Mouse (Mus musculus): ENCODE data around the gene Neurod2. TPM values are rescaled to one million over a fixed set of nuclear protein-coding genes. Genes with fewer than 3 reads are reported as not detected.

The Neurod2 gene
- total RNA-seq, 1 experiment from 2014 or later = not detected

DNA sequence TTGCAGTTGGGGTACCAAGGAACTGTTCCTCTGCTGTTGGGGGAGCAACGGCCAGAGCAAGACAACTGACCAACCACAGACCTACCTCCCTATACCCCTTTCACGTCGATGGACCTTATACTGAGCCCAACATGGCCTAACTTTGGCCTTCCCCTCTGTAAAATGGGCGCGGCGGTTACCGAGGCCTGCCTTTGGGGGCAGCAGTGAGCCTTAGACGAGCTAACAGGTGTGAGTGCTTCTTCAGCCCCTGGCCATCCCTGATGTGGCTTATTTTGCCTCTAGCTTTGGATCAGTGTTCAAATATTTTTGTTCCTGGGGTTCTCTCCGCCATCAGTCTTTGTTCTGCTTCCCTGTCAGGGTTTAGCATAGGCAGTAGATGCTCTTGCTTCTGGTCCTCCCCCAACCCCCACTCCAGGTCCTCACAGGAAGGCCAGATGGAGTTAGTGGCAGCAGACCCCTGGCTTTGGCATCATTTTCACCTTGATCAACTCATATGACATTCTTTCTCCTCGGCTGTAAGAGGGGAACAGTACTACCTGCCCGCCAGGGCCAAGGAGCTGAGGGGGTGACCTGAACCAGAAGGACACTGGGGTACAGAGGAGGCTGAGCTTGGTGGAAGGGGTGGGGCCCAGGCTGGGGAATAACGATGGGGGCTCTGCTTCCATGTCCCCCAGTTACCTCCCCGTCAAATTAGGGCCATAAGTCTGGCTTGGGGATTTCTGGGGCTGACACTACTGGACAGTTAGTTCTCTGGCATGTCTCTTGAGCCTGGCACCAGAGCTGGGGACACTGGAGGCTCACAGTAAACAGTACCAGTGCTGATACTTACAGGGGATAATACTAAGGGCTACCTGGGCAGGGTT is 7.0 kb upstream of the Neurod2 start:
- no peak for ATAC-seq (ENCODE audit: extremely low read depth, insufficient number of reproducible peaks, low FRiP score, poor library complexity, severe bottlenecking)

GRCm38 (mm10) chr11:98335250-98335649 is 5.8 kb upstream of the Neurod2 start:
- ATAC-seq (ENCODE audit: extremely low read depth, insufficient number of reproducible peaks, low FRiP score, poor library complexity, severe bottlenecking) = no peak

DNA sequence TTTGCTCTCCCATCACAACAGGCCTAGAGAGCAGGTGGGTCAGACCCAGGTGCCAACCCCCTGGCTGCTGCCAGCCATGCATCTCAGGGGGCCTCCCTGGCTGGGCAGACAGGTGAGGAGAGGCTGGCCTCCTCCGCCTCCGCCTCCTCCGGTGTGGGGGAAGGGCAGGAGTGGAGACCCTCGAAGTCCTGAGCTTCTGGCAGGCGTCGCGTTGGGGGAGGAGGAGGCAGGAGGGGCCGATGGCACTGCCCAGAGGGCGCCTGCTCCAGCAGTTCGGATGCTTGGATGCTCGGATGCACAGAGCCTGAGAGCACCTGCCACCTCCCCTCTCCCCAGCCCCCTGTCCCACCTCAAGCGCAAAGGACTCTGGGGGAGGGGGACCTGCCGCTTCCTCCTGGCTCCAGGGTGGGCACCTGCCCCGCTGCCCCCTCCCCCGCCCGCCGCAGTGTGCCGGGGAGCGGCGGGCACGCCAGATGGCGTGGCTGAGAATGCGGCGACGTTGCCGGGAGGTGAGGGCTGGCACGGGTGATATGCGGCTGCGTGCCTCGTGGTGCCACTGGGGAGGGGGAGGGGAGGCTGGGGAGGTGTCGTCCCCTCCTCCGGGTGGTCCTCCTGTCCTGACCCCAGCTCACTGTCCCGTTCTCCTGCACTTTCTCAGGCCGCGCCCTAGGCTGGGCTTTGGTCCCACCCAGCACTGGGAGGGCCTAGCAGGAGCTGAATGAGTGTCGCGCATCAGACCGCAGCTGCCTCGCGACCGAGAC is 4.7 kb upstream of the Neurod2 start:
- no peak for ATAC-seq (ENCODE audit: extremely low read depth, insufficient number of reproducible peaks, low FRiP score, poor library complexity, severe bottlenecking)

DNA sequence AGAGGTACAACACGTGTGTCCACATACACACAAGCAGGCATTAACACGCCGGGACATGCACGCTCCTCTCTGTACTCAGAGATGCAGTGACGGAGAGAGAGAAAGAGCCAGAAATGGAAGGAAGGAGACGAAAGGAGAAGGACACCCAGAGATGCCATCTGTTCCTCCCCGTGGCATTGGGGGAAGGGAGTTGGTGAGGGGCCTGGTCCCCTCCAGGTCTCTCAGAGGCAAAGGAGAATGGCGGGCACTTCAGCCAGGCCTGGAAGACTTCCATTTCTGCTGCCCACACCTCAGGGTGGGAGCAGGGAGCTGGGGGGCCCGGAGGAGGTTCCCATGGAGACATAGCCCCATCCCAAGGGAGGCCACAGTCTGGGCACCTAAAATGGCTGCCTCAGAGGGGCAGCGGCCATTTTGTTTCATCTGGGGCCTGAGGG is 3.8 kb upstream of the Neurod2 start:
- ATAC-seq (ENCODE audit: extremely low read depth, insufficient number of reproducible peaks, low FRiP score, poor library complexity, severe bottlenecking) = no peak

- no peak for ATAC-seq (ENCODE audit: extremely low read depth, insufficient number of reproducible peaks, low FRiP score, poor library complexity, severe bottlenecking)
Measured at GRCm38 (mm10) chr11:98332841-98333240, 3.4 kb upstream of the Neurod2 start.

DNA sequence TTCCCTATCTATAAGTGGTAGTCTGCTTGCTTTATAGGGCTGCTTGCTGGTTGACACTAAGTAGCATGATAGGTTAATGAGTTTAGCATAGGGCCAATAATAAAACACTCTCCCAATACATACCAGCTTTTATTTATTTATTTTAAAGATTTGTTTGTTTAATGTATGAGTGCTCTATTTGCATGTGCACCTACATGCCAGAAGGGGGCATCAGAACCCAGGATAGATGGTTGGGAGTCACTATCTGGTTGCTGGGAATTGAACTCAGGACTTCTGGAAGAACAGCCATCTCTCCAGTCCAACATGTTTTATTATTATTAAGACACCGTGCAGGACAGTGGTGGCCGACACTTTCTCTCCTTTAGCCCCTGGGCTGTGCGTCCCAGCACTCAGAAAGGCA is 2.7 kb upstream of the Neurod2 start:
- ATAC-seq (ENCODE audit: extremely low read depth, insufficient number of reproducible peaks, low FRiP score, poor library complexity, severe bottlenecking) = no peak

DNA sequence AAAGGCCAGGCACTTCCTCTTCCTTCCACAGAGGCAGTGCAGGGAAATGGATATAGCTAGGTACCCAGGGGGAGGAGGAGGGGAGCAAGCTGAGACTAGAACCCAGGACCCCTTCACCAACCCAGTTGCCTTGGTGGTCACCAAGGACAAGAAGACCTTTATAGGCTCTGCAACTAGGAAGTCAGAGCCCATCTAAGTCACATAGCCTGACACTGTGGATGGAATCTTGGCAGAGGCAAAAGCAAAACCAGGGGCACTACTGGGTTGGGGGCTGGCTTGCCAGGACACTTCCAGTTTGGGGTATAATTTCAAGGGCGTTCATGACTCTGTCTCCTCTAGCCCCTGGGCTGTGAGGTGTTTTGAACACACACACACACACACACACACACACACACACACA is 2.0 kb upstream of the Neurod2 start:
- no peak for ATAC-seq (ENCODE audit: extremely low read depth, insufficient number of reproducible peaks, low FRiP score, poor library complexity, severe bottlenecking)

DNA sequence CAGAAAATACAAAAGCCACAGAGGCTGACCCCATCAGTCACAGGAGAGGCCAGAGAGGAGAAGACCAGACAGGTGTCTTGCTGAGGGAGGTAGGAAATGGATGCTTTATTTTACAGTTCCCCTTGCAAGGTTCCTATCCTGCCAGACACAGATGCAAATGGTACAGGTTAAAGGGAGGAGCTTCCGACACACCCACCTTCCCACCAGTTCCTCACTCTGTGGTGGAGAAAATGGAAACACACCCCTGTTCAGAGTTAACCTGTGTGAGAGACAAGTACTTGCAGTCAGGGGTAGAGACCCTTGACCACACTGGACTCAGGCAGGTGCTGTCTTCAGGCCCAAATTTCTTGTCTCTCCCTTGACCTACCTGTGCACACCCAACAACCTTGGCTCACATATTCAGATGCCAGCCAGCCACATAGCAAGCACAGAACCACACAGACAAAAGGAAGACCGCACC is 1.3 kb upstream of the Neurod2 start:
- no peak for ATAC-seq (ENCODE audit: extremely low read depth, insufficient number of reproducible peaks, low FRiP score, poor library complexity, severe bottlenecking)

DNA sequence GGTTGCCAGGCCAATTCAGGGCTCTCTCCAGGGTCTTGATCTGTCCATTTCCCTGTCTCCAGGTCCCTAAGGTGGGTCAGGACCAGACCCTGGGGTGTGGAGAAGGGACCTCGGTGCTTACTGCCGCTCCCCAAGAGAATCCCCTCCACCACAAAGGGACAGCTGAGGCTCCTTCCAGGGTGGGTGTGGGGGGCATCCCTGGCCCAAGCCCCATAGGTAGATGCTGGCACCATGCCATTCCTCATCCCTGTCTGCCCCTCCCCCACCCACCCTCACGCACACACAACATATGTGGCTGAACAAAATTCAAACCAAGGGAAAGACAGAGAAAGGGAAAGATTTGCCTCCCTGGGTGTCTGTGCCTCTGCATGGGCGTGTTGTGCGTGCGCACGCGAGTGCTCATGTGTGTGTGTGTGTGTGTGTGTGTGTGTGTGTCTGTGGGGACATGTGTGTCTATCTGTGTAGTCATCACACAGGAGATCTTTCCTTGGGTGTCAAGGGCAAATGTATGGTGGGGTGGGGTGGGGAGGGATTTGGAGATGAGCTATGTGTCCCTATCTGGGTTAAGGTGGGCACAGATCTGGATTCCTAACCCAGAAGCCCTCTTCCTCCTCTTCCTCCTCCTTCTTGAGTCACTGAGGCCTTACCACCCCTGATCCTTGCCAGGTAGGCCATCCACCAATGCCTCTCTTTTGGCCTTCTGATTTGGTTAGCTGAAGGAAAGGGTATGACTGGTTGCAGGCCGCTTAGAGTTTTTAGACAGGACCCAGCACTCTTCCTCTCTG is 704 bp upstream of the Neurod2 start:
- ATAC-seq (ENCODE audit: extremely low read depth, insufficient number of reproducible peaks, low FRiP score, poor library complexity, severe bottlenecking) = no peak

DNA sequence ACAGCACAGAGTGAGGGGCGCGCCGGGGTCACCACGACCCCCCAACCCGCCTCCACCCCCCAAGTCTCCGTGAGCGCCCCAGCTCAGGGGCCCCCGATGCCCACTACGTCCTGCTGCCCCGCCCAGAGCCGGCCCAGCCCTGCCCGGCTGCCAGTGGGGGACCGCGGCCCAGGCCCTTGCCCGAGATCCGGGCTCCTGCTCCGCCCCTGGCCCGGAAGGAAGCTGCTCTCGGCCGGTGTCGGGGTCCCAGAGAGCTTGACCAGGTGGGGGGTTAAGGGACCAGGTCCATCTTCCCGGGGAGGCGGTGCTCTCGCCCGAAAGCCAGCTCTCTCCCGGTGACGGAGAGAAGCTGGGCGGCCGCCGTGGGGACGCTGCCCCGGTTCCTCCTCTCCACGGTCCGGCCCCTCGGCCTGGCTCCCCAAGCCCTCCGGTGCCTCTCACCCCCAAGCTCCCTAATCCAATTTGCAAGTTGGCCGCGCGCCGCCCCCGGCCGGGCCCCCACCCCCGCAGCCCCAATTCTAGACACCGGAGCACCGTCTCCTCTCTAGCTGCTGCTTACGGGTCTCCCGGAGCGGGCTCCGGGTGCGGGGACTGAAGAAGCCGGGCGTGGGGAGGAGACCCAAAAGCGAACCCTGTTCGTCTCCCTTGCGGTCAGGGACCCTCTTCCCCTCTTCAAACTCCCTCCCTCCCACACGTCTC is 928 bp downstream of the Neurod2 start:
- no peak for ATAC-seq (ENCODE audit: extremely low read depth, insufficient number of reproducible peaks, low FRiP score, poor library complexity, severe bottlenecking)

GRCm38 (mm10) chr11:98328031-98328370 is 1.4 kb downstream of the Neurod2 start:
- no peak for ATAC-seq (ENCODE audit: extremely low read depth, insufficient number of reproducible peaks, low FRiP score, poor library complexity, severe bottlenecking)

DNA sequence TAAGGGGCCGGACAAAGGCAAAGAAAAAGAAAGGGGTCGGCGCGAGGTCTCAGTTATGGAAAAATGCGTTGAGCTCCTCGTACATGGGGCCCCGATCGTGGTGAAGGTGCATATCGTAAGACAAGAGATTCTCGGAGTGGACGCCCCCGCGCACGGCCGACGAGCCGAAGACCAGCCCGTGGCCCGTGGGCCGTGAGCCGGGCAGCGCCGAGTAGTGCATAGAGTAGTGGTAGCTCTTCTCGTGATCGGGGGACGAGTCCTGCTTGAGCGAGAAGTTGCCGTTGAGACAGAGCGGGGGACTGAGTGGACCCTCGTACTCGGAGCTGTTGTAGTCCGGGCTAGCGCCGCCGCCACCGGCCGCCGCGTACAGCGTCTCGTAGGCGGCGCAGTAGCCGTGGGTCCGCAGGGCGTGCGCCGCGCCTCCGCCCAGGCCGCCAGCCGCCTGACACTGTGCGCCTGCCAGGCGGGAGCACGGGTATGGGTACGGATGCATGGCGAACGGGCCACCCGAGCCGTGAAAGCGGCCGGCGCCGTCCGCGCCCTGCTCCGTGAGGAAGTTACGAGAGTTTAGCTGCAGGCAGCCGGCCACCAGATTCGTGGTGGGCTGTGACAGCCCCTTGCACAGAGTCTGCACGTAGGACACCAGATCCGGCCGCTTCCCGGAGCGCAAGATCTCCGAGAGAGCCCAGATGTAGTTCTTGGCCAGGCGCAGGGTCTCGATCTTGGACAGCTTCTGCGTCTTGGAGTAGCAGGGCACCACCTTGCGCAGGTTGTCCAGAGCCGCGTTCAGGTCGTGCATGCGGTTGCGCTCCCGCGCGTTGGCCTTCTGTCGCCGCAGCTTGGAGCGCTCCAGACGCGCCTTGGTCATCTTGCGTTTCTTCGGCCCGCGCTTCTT is 2.1 kb downstream of the Neurod2 start:
- no peak for ATAC-seq (ENCODE audit: extremely low read depth, insufficient number of reproducible peaks, low FRiP score, poor library complexity, severe bottlenecking)

GRCm38 (mm10) chr11:98326741-98327135 is 2.7 kb downstream of the Neurod2 start:
- no peak for ATAC-seq (ENCODE audit: extremely low read depth, insufficient number of reproducible peaks, low FRiP score, poor library complexity, severe bottlenecking)

- no peak for ATAC-seq (ENCODE audit: extremely low read depth, insufficient number of reproducible peaks, low FRiP score, poor library complexity, severe bottlenecking)
Measured at GRCm38 (mm10) chr11:98325821-98326218, 3.6 kb downstream of the Neurod2 start.

- no peak for ATAC-seq (ENCODE audit: extremely low read depth, insufficient number of reproducible peaks, low FRiP score, poor library complexity, severe bottlenecking)
Measured at GRCm38 (mm10) chr11:98325191-98325820, 4.1 kb downstream of the Neurod2 start.

GRCm38 (mm10) chr11:98323933-98324332 is 5.5 kb downstream of the Neurod2 start:
- no peak for ATAC-seq (ENCODE audit: extremely low read depth, insufficient number of reproducible peaks, low FRiP score, poor library complexity, severe bottlenecking)

GRCm38 (mm10) chr11:98323136-98323866 is 6.1 kb downstream of the Neurod2 start:
- no peak for ATAC-seq (ENCODE audit: extremely low read depth, insufficient number of reproducible peaks, low FRiP score, poor library complexity, severe bottlenecking)

All from neutrophil, adult 5-6 weeks (primary cell).